Mouse (Mus musculus) embryonic facial prominence, embryonic 11.5 days (tissue): ENCODE data around the gene Gm45062. TPM values are rescaled to one million over a fixed set of nuclear protein-coding genes. Genes with fewer than 3 reads are reported as not detected.
A peak's percentile ranks its signal among the peaks of the same experiment; 100 is the strongest.

Experiments used
- ATAC-seq: fragments of 200-750 bp; cut with Nextera tagmentation; replicated peaks from 2 replicates; pipeline ENCODE4 v1.8.0; 2017; ENCODE audit warnings: low read depth; ENCODE audit not compliant: insufficient number of reproducible peaks, low FRiP score, low TSS enrichment
- DNase-seq: peaks from one replicate; pipeline ENCODE4 v3.0.0-alpha.2; 2015; ENCODE audit warnings: low spot score
- H3K27ac ChIP-seq: fragments of 300-500 bp; sonication (generic); replicated peaks from 2 replicates; pipeline ENCODE4 v1.5.1; 2014; ENCODE audit warnings: mild to moderate bottlenecking, low read depth, low read length, control low read depth
- H3K27me3 ChIP-seq: fragments of 300-500 bp; sonication (generic); 2 replicates; pipeline ENCODE4 v1.6.1; 2014; ENCODE audit warnings: mild to moderate bottlenecking, low read length, moderate library complexity, mixed read lengths; ENCODE audit not compliant: control insufficient read depth, insufficient read depth
- H3K36me3 ChIP-seq: fragments of 300-500 bp; sonication (generic); replicated peaks from 2 replicates; pipeline ENCODE4 v1.6.1; 2014; ENCODE audit warnings: low read depth, mild to moderate bottlenecking, low read length, moderate library complexity, mixed read lengths; ENCODE audit not compliant: control insufficient read depth, insufficient read depth
- H3K4me1 ChIP-seq: fragments of 300-500 bp; sonication (generic); 2 replicates; pipeline ENCODE4 v1.6.1; 2014; ENCODE audit warnings: low read length, mixed read lengths; ENCODE audit not compliant: control insufficient read depth, insufficient read depth
- H3K4me2 ChIP-seq: fragments of 300-500 bp; sonication (generic); 2 replicates; pipeline ENCODE4 v1.6.1; 2014; ENCODE audit warnings: low read depth, mild to moderate bottlenecking, control low read depth, low read length, moderate library complexity
- H3K4me3 ChIP-seq: fragments of 300-500 bp; sonication (generic); 2 replicates; pipeline ENCODE4 v1.5.1; 2014; ENCODE audit warnings: low read depth, low read length, control low read depth
- H3K9ac ChIP-seq: fragments of 300-500 bp; sonication (generic); replicated peaks from 2 replicates; pipeline ENCODE4 v1.6.1; 2014; ENCODE audit warnings: mild to moderate bottlenecking, control low read depth, low read length
- H3K9me3 ChIP-seq: fragments of 300-500 bp; sonication (generic); replicated peaks from 2 replicates; pipeline ENCODE4 v1.6.1; 2016; ENCODE audit warnings: mild to moderate bottlenecking, low read length, inconsistent platforms, mixed read lengths; ENCODE audit not compliant: control insufficient read depth
- WGBS: fragments of 180-500 bp; shearing (Covaris S2); extraction: QIAGEN DNeasy Blood & Tissue Kit; methylation state at CpG from one replicate; pipeline ENCODE4 v1.1.7; 2014; 5-methylcytosine and 5-hydroxymethylcytosine counted together
- polyA plus RNA-seq: library from polyadenylated mRNA; unstranded; fragments of >200 nt; fragmentation: Nextera tagmentation; extraction: Ambion mirVana; gene quantifications from 2 replicates; pipeline ENCODE4 v1.2.1, GENCODE M21; 2014

The Gm45062 gene
- polyA plus RNA-seq, 1 experiment from 2014 or later, result 14.3 TPM

GRCm38 (mm10) chr6:8430610-8431234 is 171.5 kb downstream of the Gm45062 start:
- Histone ChIP-seq H3K4me3 (no peak overlapping the region), H3K4me1 (no peaks in the 10 kb centered on the region), H3K9me3 (no peaks in the 10 kb centered on the region), H3K4me2 (no peak overlapping the region), H3K27ac (no peak overlapping the region), H3K27me3 (no peaks in the 10 kb centered on the region), H3K36me3 (no peaks in the 10 kb centered on the region), H3K9ac (no peak overlapping the region)
- DNase-seq (no peak), ATAC-seq (no peak)
- WGBS, result 92% methylated on average over 9 of the region's 9 CpGs

DNA sequence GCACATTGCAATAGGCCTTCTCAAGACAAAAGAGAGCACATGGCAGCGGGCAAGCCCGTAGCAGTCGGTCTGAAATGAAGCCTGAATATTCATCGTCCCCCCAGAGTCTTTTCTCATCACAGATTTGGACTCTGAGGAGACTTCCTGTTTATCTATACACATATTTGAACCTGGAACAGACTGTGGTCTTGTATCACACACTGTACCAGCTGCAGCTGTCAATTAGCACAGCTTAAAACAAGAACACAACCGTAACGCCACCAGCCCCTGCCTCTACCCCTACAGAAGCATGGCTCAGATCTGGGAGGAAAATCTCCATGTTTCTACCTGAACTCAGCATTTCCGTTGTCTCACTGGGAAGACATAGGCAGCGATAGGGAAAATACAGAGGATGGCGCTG is 173.9 kb downstream of the Gm45062 start:
- H3K4me1 ChIP-seq, result no peaks in the 10 kb centered on the region
- no peak for ATAC-seq
- H3K9me3 ChIP-seq, result no peaks in the 10 kb centered on the region
- H3K4me3 ChIP-seq, result no peak overlapping the region
- no peaks in the 10 kb centered on the region for H3K27me3 ChIP-seq
- no peak overlapping the region for H3K9ac ChIP-seq
- no peak for DNase-seq
- H3K36me3 ChIP-seq, result no peaks in the 10 kb centered on the region
- no peak overlapping the region for H3K27ac ChIP-seq
- no peak overlapping the region for H3K4me2 ChIP-seq
- 89% methylated on average over 9 of the region's 9 CpGs for WGBS

- DNase-seq (no peak), ATAC-seq (no peak)
- H3K9ac ChIP-seq, result no peak overlapping the region
- no peaks in the 10 kb centered on the region for H3K9me3 ChIP-seq
- H3K4me1 ChIP-seq, result no peaks in the 10 kb centered on the region
- no peak overlapping the region for H3K27ac ChIP-seq
- no peaks in the 10 kb centered on the region for H3K27me3 ChIP-seq
- no peak overlapping the region for H3K4me3 ChIP-seq
- 95% methylated on average over 3 of the region's 3 CpGs for WGBS
- no peaks in the 10 kb centered on the region for H3K36me3 ChIP-seq
- H3K4me2 ChIP-seq, result no peak overlapping the region
Observed at GRCm38 (mm10) chr6:8437937-8438336, 178.7 kb downstream of the Gm45062 start.

DNA sequence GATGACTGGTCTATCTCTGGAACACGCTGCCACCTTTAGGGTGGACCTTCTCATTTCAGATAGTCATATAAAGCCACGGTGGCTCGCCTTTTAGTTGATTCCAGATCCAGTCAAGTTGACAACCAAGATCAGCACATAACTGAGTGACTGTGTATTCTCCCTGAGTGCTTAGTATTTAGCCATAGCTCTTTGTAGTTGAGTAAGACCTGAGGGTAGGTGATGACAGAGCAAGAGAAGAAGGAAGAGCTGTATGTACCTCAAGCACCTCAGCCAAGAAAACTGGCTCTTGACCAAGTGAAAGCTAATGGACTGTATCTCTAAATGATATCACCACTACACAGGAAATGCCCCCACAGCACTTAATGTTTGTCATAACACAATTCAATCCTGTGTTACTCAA is 182.6 kb downstream of the Gm45062 start:
- ATAC-seq (no peak), DNase-seq (no peak)
- Histone ChIP-seq H3K27me3 (no peaks in the 10 kb centered on the region), H3K27ac (no peak overlapping the region), H3K4me1 (no peaks in the 10 kb centered on the region), H3K9me3 (no peaks in the 10 kb centered on the region), H3K4me3 (no peak overlapping the region), H3K9ac (no peak overlapping the region), H3K36me3 (no peaks in the 10 kb centered on the region), H3K4me2 (no peak overlapping the region)
- 85% methylated on average over 3 of the region's 3 CpGs for WGBS

DNA sequence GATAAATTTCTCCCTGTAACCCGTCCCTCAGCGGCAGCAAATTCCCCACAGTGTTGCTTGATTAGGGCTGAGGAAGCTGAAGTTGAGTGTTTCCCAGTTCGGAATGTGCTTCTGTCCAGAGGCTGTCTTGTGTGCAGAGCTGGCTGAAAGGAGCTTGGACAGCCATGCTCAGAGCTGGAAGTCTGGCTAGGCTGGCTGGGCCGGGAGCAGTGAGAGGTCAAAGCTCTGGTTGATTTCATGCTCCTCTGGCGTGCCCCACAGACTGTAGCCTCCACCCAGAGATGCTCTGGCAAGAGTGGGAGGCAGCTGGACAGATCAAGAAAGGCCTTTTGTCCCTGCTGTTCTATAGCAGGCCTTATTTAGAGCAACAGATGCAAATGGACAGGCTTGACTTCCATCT is 187.5 kb downstream of the Gm45062 start:
- Histone ChIP-seq H3K36me3 (no peaks in the 10 kb centered on the region), H3K27ac (no peak overlapping the region), H3K4me1 (no peaks in the 10 kb centered on the region), H3K4me2 (no peak overlapping the region), H3K9ac (no peak overlapping the region), H3K4me3 (no peak overlapping the region), H3K9me3 (no peaks in the 10 kb centered on the region), H3K27me3 (no peaks in the 10 kb centered on the region)
- peak; percentile 6 for DNase-seq
- no peak for ATAC-seq
- WGBS, result 36% methylated on average over 5 of the region's 5 CpGs

DNA sequence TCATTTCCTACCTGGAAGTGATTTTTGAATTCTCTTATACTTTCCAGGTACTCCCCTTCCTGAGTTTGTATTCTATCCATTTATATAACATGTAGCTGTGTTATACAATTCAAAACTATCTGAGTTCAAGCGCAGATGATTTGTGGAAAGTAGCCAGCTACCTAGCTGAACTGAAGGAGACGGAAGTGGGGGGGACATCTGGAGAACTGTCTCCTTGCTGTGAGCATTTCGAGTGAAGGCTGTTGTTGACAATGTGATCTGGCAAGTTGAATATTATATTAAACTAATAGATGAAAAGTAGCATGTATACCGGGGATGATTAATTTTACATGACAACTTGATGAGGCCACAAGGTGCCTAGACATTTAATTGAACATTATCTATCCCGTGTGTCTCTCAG is 196.3 kb downstream of the Gm45062 start:
- no peaks in the 10 kb centered on the region for H3K36me3 ChIP-seq
- 80% methylated on average over 5 of the region's 5 CpGs for WGBS
- ATAC-seq, result no peak

GRCm38 (mm10) chr6:8458596-8458995 is 199.3 kb downstream of the Gm45062 start:
- Histone ChIP-seq H3K9ac (no peak overlapping the region), H3K27ac (no peak overlapping the region), H3K4me1 (no peaks in the 10 kb centered on the region), H3K9me3 (no peaks in the 10 kb centered on the region), H3K27me3 (no peaks in the 10 kb centered on the region), H3K4me2 (no peak overlapping the region), H3K4me3 (no peak overlapping the region), H3K36me3 (no peaks in the 10 kb centered on the region)
- WGBS, result 94% methylated on average over 4 of the region's 4 CpGs
- DNase-seq (no peak), ATAC-seq (no peak)

More for the DNA sequence above, 196.3 kb downstream of the Gm45062 start:
- Histone ChIP-seq H3K4me2 (no peak overlapping the region), H3K4me1 (no peaks in the 10 kb centered on the region), H3K9me3 (no peaks in the 10 kb centered on the region), H3K27me3 (no peaks in the 10 kb centered on the region), H3K27ac (no peak overlapping the region), H3K4me3 (no peak overlapping the region), H3K9ac (no peak overlapping the region)
- DNase-seq, result no peak

GRCm38 (mm10) chr6:8462447-8462846 is 203.2 kb downstream of the Gm45062 start:
- no peak for DNase-seq
- no peaks in the 10 kb centered on the region for H3K4me1 ChIP-seq
- 89% methylated on average over 2 of the region's 2 CpGs for WGBS
- no peak overlapping the region for H3K27ac ChIP-seq
- H3K27me3 ChIP-seq, result no peaks in the 10 kb centered on the region
- H3K4me3 ChIP-seq, result no peak overlapping the region
- H3K36me3 ChIP-seq, result no peaks in the 10 kb centered on the region
- H3K9me3 ChIP-seq, result no peaks in the 10 kb centered on the region
- H3K4me2 ChIP-seq, result no peak overlapping the region
- no peak overlapping the region for H3K9ac ChIP-seq
- no peak for ATAC-seq
